Mouse (Mus musculus): ENCODE measurements around the gene Dpp10. TPM values are rescaled to one million over a fixed set of nuclear protein-coding genes. Genes with fewer than 3 reads are reported as not detected.

Gene Dpp10
- total and polyA plus RNA-seq, 3 experiments: not detected

- TF ChIP-seq TBP (IDR thresholded peaks at IDR 0.05; ENCODE audit: low read depth, low read length) (no peak), BHLHE40 (IDR thresholded peaks at IDR 0.05; ENCODE audit: borderline replicate concordance, low read depth, low read length) (no peak), SMC3 (IDR thresholded peaks at IDR 0.05; ENCODE audit: low read depth, low read length) (no peak)
- Histone ChIP-seq H3K79me2 (ENCODE audit: control insufficient read depth, insufficient read depth, low read length, poor library complexity) (no peaks in the 10 kb centered on the region), H3K36me3 (ENCODE audit: control insufficient read depth in 1 of 2, insufficient read depth in 2 of 2, low read length in 2 of 2) (no peaks in the 10 kb centered on the region), H3K27me3 (ENCODE audit: control insufficient read depth in 1 of 2, insufficient read depth in 2 of 2, low read length in 2 of 2) (no peaks in the 10 kb centered on the region), H3K27ac (ENCODE audit: control insufficient read depth, low read depth, low read length) (no peak overlapping the region), H3K9ac (ENCODE audit: control insufficient read depth, low read depth, low read length, poor library complexity, severe bottlenecking) (no peak overlapping the region), H3K4me3 (ENCODE audit: control insufficient read depth in 1 of 2, insufficient read depth in 1 of 2, low read depth in 2 of 2, low read length in 2 of 2) (no peak overlapping the region), H3K4me1 (ENCODE audit: control insufficient read depth in 1 of 2, insufficient read depth in 2 of 2, low read length in 2 of 2) (no peaks in the 10 kb centered on the region), H3K9me3 (replicated peaks; ENCODE audit: insufficient read depth, low read length) (no peaks in the 10 kb centered on the region)
- no peak for DNase-seq (ENCODE audit: low read depth, low spot score)
Observed at GRCm38 (mm10) chr1:123584857-123585256, 460.5 kb downstream of the Dpp10 start.

DNA sequence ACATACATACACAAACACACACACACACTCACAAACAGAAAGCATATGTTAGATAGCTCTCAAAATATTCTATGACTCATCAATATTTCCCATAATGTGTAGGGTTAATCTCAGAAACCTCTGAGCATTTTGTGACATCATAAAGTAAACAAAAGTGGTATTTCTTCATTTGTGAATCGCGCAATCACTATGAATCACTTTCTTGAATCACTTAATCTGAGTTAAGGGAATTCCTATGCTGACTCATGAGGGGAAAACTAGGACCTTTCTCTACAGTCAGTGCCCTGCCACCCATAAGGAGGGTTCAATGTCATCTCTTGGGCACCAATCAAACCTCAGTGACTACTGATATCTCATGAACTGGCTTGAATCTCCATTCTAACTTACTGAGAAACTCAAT, 465.2 kb downstream of the Dpp10 start:
- DNase-seq (ENCODE audit: low read depth, low spot score): no peak
- Histone ChIP-seq H3K27ac (ENCODE audit: control insufficient read depth, low read depth, low read length) (no peak overlapping the region), H3K4me1 (ENCODE audit: control insufficient read depth in 1 of 2, insufficient read depth in 2 of 2, low read length in 2 of 2) (no peaks in the 10 kb centered on the region), H3K9ac (ENCODE audit: control insufficient read depth, low read depth, low read length, poor library complexity, severe bottlenecking) (no peak overlapping the region), H3K4me3 (ENCODE audit: control insufficient read depth in 1 of 2, insufficient read depth in 1 of 2, low read depth in 2 of 2, low read length in 2 of 2) (no peak overlapping the region), H3K79me2 (ENCODE audit: control insufficient read depth, insufficient read depth, low read length, poor library complexity) (no peaks in the 10 kb centered on the region), H3K27me3 (ENCODE audit: control insufficient read depth in 1 of 2, insufficient read depth in 2 of 2, low read length in 2 of 2) (no peaks in the 10 kb centered on the region), H3K36me3 (ENCODE audit: control insufficient read depth in 1 of 2, insufficient read depth in 2 of 2, low read length in 2 of 2) (no peaks in the 10 kb centered on the region), H3K9me3 (replicated peaks; ENCODE audit: insufficient read depth, low read length) (no peaks in the 10 kb centered on the region)
- TF ChIP-seq UBTF (IDR thresholded peaks at IDR 0.05; ENCODE audit: borderline replicate concordance, insufficient read depth, low read depth, low read length) (no peak), CHD1 (IDR thresholded peaks at IDR 0.05; ENCODE audit: low read depth, low read length) (no peak), KAT2A (conservative IDR thresholded peaks at IDR 0.05; ENCODE audit: low read depth, low read length) (no peak), MAX (IDR thresholded peaks at IDR 0.05; ENCODE audit: low read length) (no peak), SMC3 (IDR thresholded peaks at IDR 0.05; ENCODE audit: low read depth, low read length) (no peak), HCFC1 (IDR thresholded peaks at IDR 0.05; ENCODE audit: low read depth, low read length) (no peak), TCF12 (IDR thresholded peaks at IDR 0.05; ENCODE audit: low read depth, low read length) (no peak), ELF1 (IDR thresholded peaks at IDR 0.05; ENCODE audit: low read depth, low read length) (no peak), POLR2AphosphoS5 (IDR thresholded peaks at IDR 0.05; ENCODE audit: borderline replicate concordance, low read depth, low read length) (no peak), MXI1 (IDR thresholded peaks at IDR 0.05; ENCODE audit: low read depth, low read length) (no peak)

- Histone ChIP-seq H3K27ac (ENCODE audit: control insufficient read depth, low read depth, low read length) (no peak overlapping the region), H3K9ac (ENCODE audit: control insufficient read depth, low read depth, low read length, poor library complexity, severe bottlenecking) (no peak overlapping the region), H3K9me3 (replicated peaks; ENCODE audit: insufficient read depth, low read length) (no peaks in the 10 kb centered on the region), H3K4me1 (ENCODE audit: control insufficient read depth in 1 of 2, insufficient read depth in 2 of 2, low read length in 2 of 2) (no peaks in the 10 kb centered on the region), H3K36me3 (ENCODE audit: control insufficient read depth in 1 of 2, insufficient read depth in 2 of 2, low read length in 2 of 2) (no peaks in the 10 kb centered on the region), H3K4me3 (ENCODE audit: control insufficient read depth in 1 of 2, insufficient read depth in 1 of 2, low read depth in 2 of 2, low read length in 2 of 2) (no peak overlapping the region), H3K79me2 (ENCODE audit: control insufficient read depth, insufficient read depth, low read length, poor library complexity) (no peaks in the 10 kb centered on the region), H3K27me3 (ENCODE audit: control insufficient read depth in 1 of 2, insufficient read depth in 2 of 2, low read length in 2 of 2) (no peaks in the 10 kb centered on the region)
- DNase-seq (ENCODE audit: low read depth, low spot score): no peak
- TF ChIP-seq ZMIZ1 (IDR thresholded peaks at IDR 0.05; ENCODE audit: low read depth, low read length) (no peak), BHLHE40 (IDR thresholded peaks at IDR 0.05; ENCODE audit: borderline replicate concordance, low read depth, low read length) (no peak), USF2 (IDR thresholded peaks at IDR 0.05; ENCODE audit: borderline replicate concordance in 1 of 2, insufficient read depth in 1 of 2, low read depth in 1 of 2, low read length in 2 of 2) (no peak), USF1 (IDR thresholded peaks at IDR 0.05; ENCODE audit: low read depth, low read length) (no peak), POLR2AphosphoS2 (IDR thresholded peaks at IDR 0.05; ENCODE audit: low read length) (no peak), MAZ (IDR thresholded peaks at IDR 0.05; ENCODE audit: low read depth, low read length) (no peak), E2F4 (IDR thresholded peaks at IDR 0.05; ENCODE audit: borderline replicate concordance, low read depth, low read length) (no peak), CHD1 (IDR thresholded peaks at IDR 0.05; ENCODE audit: low read depth, low read length) (no peak), RAD21 (IDR thresholded peaks at IDR 0.05; ENCODE audit: low read depth, low read length) (no peak), MEF2A (IDR thresholded peaks at IDR 0.05; ENCODE audit: extremely low read depth, insufficient replicate concordance, low read depth, low read length, poor library complexity, severe bottlenecking) (no peak)
Observed at GRCm38 (mm10) chr1:123573713-123574112, 471.6 kb downstream of the Dpp10 start.
